Mouse (Mus musculus) heart, embryonic 10.5 days (tissue): ENCODE measurements around the gene Prr12. TPM values are rescaled to one million over a fixed set of nuclear protein-coding genes. Genes with fewer than 3 reads are reported as not detected.

Experiments
- DNase-seq: peaks from one replicate; pipeline ENCODE4 v3.0.0-alpha.2; 2017; ENCODE audit warnings: low spot score
- H3K27ac ChIP-seq: fragments of 300-500 bp; sonication (generic); 2 replicates; pipeline ENCODE4 v1.5.1; 2016; ENCODE audit warnings: mild to moderate bottlenecking
- H3K27me3 ChIP-seq: fragments of 300-500 bp; sonication (generic); 2 replicates; pipeline ENCODE4 v1.6.1; 2016; ENCODE audit warnings: mild to moderate bottlenecking; ENCODE audit not compliant: poor library complexity, insufficient read depth, severe bottlenecking
- H3K36me3 ChIP-seq: fragments of 300-500 bp; sonication (generic); 2 replicates; pipeline ENCODE4 v1.6.1; 2016; ENCODE audit warnings: mild to moderate bottlenecking, moderate library complexity
- H3K4me1 ChIP-seq: fragments of 300-500 bp; sonication (generic); 2 replicates; pipeline ENCODE4 v1.6.1; 2016; ENCODE audit warnings: mild to moderate bottlenecking
- H3K4me3 ChIP-seq: fragments of 300-500 bp; sonication (generic); 2 replicates; pipeline ENCODE4 v1.5.1; 2016; ENCODE audit warnings: mild to moderate bottlenecking, moderate library complexity
- H3K9me3 ChIP-seq: fragments of 300-500 bp; sonication (generic); 2 replicates; pipeline ENCODE4 v1.6.1; 2016; ENCODE audit warnings: mild to moderate bottlenecking, moderate library complexity
- WGBS: fragments of 180-500 bp; shearing (Covaris S2); methylation state at CpG from one replicate; pipeline ENCODE4 v1.1.7; 2016; 5-methylcytosine and 5-hydroxymethylcytosine counted together
- microRNA-seq: library from miRNA; unstranded; fragments of <30 nt; microRNA quantifications from one replicate; pipeline ENCODE4, GENCODE M21; 2017
- polyA plus RNA-seq: library from polyadenylated mRNA; unstranded; fragments of >200 nt; fragmentation: Nextera tagmentation; extraction: Ambion mirVana; gene quantifications from 2 replicates; pipeline ENCODE4 v1.2.1, GENCODE M21; 2016

Gene Prr12
- polyA plus RNA-seq, 1 experiment from 2014 or later = 13.3 TPM

DNA sequence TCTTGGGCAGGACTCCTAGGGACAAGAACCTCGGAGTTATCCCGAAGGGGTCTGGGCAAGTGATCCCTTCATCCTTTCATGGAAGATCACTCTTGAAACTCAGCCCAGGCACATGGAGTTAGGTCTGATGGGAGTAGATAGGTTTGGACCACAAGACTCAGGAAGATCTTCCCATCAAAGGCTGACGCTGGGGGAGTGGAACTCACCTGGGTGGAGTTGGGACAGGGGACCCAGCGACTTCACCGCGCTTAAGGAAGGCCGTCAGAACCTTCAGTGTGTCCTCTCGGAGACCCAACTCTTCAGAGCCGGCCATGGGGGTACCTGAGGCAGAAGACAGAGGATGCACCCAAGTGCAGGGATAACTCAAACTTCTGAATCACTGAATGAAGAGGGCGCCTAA, 56.0 kb downstream of the Prr12 start:
- Histone ChIP-seq H3K4me1 (peaks cover 48% of the 10 kb centered on the region), H3K36me3 (peaks cover 68% of the 10 kb centered on the region), H3K27ac (peak overlapping the region; percentile 92), H3K27me3 (no peaks in the 10 kb centered on the region), H3K9me3 (no peaks in the 10 kb centered on the region), H3K4me3 (peak overlapping the region; percentile 76)
- 15% methylated on average over 10 of the region's 10 CpGs for WGBS
- no peak for DNase-seq

DNA sequence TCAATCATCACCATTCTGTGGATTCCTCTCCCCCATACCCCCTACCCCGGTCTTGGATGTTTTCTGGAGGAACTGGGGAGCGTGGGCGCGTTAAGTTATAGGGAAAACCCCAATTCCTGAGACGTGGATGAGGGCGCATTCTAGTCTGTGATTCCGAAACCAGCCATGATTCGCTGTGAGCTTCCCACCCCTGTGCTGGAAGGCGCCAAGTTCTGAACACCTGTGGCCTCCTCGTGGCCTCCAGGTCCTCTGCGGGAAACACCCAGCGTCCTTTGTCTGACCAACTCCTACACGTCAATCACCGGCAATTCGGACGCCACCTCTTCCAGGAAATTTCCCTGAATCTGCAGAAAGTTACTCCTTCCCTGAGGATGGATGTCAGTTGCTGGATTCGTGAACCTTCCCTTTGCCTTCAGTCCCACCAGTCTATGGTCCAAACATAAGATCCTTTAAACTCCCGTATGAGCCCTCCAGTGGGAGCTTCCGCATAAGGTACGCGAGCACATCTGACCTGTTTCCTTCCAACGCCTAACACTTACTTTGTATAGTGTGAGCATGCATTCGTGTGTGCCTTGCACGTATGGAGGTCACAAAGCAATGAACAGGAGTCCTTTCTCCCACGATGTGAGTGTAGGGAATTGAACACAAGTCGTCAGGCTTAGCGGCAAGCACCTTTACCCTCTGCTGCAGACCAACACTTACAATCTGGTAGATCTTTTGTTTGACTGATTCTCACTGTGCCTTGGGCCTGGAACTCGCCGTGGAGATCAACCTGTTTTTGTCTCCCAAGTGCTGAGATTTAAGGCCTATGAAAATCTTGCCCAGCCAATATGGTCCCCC, 65.6 kb downstream of the Prr12 start:
- Histone ChIP-seq H3K9me3 (no peaks in the 10 kb centered on the region), H3K36me3 (peaks cover 52% of the 10 kb centered on the region), H3K27ac (peak overlapping the region; percentile 99), H3K4me1 (peaks cover 34% of the 10 kb centered on the region), H3K27me3 (no peaks in the 10 kb centered on the region), H3K4me3 (peak overlapping the region; percentile 95)
- no peak for DNase-seq
- under 1% methylated on average over 29 of the region's 29 CpGs for WGBS

DNA sequence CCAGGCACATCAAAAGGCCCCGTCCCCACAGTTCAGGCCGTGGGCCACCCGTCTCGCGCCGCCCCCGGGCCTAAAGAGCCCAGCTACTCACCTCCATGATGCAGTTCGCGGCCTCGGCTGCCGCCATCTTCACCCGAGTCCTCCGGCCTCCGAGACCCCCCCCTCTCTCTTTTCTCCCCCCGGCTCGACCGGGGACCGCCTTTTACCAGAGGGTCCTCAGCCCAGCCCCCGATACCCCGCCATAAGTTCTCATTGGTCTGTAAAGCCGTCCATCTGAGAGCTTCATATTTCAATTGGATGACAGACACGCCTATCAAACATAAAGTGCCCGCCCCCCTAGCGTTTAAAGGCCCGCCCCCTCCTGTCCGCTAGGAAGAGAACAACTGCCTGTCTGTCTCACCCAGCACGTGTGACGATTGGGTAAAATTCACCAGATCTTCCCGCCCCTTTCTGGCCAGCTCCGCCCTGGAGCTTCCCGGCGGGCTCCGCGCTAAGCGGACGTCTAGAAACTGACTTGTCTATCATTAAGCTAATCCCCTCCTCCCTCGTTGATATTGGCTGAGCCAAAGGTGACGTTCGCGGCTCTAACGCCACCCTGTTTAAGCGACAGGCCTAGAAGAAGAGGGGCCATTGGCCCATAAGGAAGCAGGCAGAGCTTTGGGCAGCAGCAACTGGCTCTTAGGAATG, 66.3 kb downstream of the Prr12 start, which contains the start of gene Prmt1:
Prmt1 (minus strand) TSS at position 377 of the 687 bp plus-strand sequence.
- Histone ChIP-seq H3K9me3 (no peaks in the 10 kb centered on the region), H3K27ac (peak within 1 kb of the TSS; percentile 99), H3K4me1 (peaks cover 34% of the 10 kb centered on the region), H3K36me3 (peaks cover 52% of the 10 kb centered on the region), H3K4me3 (peak within 1 kb of the TSS; percentile 95), H3K27me3 (no peaks in the 10 kb centered on the region)
- peak; percentile 100 for DNase-seq
- whole genome bisulfite sequencing = under 1% methylated on average over 42 of the region's 42 CpGs

DNA sequence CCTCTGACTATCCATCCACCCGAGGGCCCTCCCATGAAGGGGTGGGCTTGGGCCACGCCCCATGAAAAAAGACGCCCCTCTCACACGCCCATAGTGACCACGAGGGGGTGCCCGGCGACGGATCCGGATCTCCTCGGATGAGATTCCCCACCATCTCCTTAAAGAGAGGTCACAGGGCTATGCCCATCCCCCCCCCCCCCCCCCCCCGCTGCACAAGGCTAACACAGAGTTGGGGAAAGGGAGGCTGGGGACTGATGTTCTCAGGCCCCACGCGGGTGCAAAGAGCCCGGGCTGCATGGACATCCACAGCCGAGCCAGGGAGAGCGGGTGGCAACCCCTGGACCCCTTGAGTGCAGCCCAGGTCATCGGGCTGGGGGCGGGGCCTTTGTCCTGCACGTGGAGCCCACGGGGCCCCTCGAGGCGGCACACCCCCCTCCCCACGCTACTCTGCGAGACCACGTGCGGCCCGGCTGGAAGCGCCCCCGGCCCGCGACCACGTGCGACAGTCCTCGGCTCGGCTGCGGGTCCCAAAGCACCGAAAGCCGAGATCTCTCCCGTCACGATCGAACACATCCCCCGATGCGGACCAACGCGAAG, 67.0 kb downstream of the Prr12 start:
- peak; percentile 94 for DNase-seq
- H3K4me1 ChIP-seq = peaks cover 34% of the 10 kb centered on the region
- peaks cover 53% of the 10 kb centered on the region for H3K36me3 ChIP-seq
- peak overlapping the region; percentile 95 for H3K4me3 ChIP-seq
- H3K27me3 ChIP-seq = no peaks in the 10 kb centered on the region
- H3K27ac ChIP-seq = peak overlapping the region; percentile 99
- no peaks in the 10 kb centered on the region for H3K9me3 ChIP-seq
- under 1% methylated on average over 41 of the region's 45 CpGs for WGBS

DNA sequence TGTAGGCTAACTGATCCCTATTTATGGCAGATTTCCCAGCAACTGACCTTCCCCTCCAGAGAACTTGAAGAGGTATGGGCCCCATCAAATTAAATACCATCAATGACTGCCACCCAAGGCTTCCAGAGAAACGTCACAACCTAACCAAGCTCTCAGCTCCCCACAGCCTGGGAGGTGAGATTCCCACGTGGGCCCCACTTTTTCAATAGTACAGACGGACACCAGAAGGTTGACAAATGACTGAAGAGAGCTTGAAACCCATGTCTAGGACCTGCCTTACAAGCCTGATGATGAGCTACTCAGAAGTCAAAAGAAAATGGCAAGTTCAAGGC, 67.9 kb downstream of the Prr12 start:
- Histone ChIP-seq H3K27ac (0 out of 2 replicates have a peak overlapping the region, but pooled peaks have one; percentile 99), H3K36me3 (peaks cover 53% of the 10 kb centered on the region), H3K4me1 (peaks cover 34% of the 10 kb centered on the region), H3K27me3 (no peaks in the 10 kb centered on the region), H3K9me3 (no peaks in the 10 kb centered on the region), H3K4me3 (peak overlapping the region; percentile 95)
- DNase-seq = no peak
- WGBS = 49% methylated on average over 3 of the region's 3 CpGs

DNA sequence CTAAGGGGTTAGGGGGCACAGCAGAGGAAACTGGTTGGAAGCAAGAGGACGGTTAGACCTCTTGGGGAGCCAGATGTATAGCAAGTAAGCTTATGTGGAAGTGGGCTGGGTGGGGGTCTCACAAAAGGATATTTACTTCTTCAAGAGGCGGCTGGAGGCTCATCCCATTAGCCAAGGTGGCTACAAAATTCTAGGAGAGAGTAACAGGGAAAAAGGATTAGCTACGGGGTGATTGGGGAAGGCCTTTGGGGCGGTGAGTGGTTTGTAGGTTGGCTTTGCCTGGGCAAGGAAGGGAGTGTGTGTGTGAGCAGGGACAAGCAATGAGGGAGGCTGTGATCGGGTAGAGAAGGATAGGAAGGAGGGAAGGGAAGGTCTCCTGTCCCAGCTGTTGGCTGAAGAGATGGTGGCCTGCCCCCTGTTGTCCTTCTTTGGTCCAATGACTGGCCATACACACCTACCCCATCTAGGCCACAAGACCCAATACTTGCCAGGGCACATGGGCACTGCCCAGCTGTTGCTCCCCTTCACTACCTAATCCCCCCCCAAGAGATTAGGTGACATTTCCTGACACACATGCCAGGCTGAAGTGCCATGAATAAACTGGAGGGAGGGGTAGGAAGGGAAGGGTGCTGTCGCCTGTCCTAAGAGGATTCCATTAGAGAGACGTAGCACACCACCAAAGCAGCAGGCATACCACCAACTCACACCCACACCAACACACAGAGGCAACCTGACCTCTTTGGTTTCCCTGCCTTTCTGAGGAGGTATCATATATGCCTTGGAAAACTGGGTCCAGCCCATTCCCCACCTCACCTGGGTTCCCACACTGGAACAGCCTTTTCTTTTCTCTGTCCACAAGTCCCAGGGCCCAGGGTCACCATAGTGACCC, 68.5 kb downstream of the Prr12 start:
- peaks cover 53% of the 10 kb centered on the region for H3K36me3 ChIP-seq

DNA sequence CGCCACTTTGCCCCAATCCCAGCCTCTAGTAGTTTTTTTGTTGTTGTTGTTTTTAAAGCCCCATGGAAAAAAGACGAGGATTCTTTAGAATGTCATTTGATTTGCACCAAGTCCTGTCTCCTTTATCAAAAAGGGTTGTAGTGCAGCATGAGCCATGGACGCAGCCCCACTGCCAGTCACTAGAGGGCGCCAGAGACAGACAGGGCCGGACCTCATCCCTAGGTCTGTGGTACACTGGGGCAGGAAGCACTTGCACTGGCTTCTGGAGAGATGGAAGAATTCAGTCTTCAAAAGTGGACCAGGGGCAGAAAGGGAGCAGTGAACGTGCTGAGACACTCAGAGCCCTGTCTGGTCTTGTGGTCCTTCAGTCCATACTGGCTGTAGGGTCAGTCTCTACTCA, 69.6 kb downstream of the Prr12 start:
- peak; percentile 91 for DNase-seq
- Histone ChIP-seq H3K9me3 (no peaks in the 10 kb centered on the region), H3K4me3 (no peak overlapping the region), H3K27ac (no peak overlapping the region), H3K4me1 (peaks cover 26% of the 10 kb centered on the region), H3K27me3 (no peaks in the 10 kb centered on the region), H3K36me3 (peaks cover 59% of the 10 kb centered on the region)
- 41% methylated on average over 6 of the region's 6 CpGs for whole genome bisulfite sequencing

More for the DNA sequence above, 68.5 kb downstream of the Prr12 start:
- Histone ChIP-seq H3K4me3 (peak overlapping the region; percentile 95), H3K4me1 (peaks cover 33% of the 10 kb centered on the region), H3K27ac (0 out of 2 replicates have a peak overlapping the region, but pooled peaks have one; percentile 8), H3K9me3 (no peaks in the 10 kb centered on the region), H3K27me3 (no peaks in the 10 kb centered on the region)
- 76% methylated on average over 7 of the region's 7 CpGs for WGBS
- DNase-seq = no peak

DNA sequence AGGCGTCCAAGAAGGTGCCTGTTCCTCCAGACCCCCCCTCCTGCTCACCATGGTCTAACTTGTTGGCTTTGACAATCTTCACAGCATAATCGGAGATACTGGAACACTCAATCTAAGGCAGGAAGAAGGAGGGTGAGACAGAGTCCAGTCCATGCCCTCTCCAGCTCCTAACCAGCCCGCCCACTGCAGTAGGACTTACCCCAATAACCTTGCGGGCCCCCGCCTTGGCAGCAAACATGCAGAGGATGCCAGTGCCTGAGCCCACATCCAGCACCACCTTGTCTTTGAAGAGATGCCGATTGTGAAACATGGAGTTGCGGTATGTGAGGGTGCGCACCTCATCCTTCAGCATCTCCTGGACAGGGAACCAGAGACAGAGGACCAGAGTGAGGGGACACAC, 71.1 kb downstream of the Prr12 start:
- no peak overlapping the region for H3K4me3 ChIP-seq
- H3K36me3 ChIP-seq = peaks cover 74% of the 10 kb centered on the region
- no peaks in the 10 kb centered on the region for H3K27me3 ChIP-seq
- no peak overlapping the region for H3K27ac ChIP-seq
- no peak for DNase-seq
- no peaks in the 10 kb centered on the region for H3K9me3 ChIP-seq
- peaks cover 25% of the 10 kb centered on the region for H3K4me1 ChIP-seq
- 96% methylated on average over 8 of the region's 8 CpGs for WGBS

DNA sequence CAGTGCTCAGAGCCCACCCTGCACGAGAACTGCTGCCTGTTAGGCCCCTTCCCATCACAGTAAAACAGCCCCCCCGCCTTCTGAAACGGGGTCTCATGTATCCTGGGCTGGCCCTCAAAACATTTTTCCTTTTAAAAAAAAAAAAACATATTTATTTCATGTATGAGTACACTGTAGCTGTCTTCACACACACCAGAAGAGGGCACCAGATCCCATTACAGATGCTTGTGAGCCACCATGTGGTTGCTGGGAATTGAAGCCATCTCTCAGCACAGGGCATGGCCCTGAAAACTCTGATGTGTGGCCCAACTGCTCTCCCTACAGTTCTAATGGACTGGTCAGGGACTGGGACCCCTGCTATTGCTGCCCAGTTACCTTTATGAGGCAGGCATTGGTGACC, 74.4 kb downstream of the Prr12 start:
- Histone ChIP-seq H3K27me3 (no peaks in the 10 kb centered on the region), H3K36me3 (peaks cover 78% of the 10 kb centered on the region)
- WGBS = 93% methylated on average over 3 of the region's 3 CpGs

More for the DNA sequence above, 74.4 kb downstream of the Prr12 start:
- H3K4me1 ChIP-seq = peaks cover 20% of the 10 kb centered on the region
- no peak overlapping the region for H3K27ac ChIP-seq
- DNase-seq = no peak
- H3K9me3 ChIP-seq = no peaks in the 10 kb centered on the region
- no peak overlapping the region for H3K4me3 ChIP-seq

Small RNA genes lying within 50 kb of the gene (microRNA-seq; reads per million reads assigned to microRNA genes)
- gene Mir7054 = 1.0 reads per million

Other genes starting within 250 kb of the Prr12 start
- 128 and 132 TPM in 2 replicates for gene Nup62, start 236.8 kb downstream of the Prr12 start, polyA plus RNA-seq
- 0.41 and 1.3 TPM in 2 replicates for gene Il4i1, start 236.5 kb downstream of the Prr12 start, polyA plus RNA-seq
- gene Atf5, start 236.2 kb downstream of the Prr12 start, polyA plus RNA-seq = 1.7 and 3.3 TPM in 2 replicates
- gene Akt1s1, start 203.9 kb downstream of the Prr12 start, polyA plus RNA-seq = 102 and 103 TPM in 2 replicates
- 56.9 and 67.3 TPM in 2 replicates for gene Tbc1d17, start 203.8 kb downstream of the Prr12 start, polyA plus RNA-seq
- gene Pnkp, start 195.7 kb downstream of the Prr12 start, polyA plus RNA-seq = 28.5 and 29.7 TPM in 2 replicates
- gene Ptov1, start 183.1 kb downstream of the Prr12 start, polyA plus RNA-seq = 258 and 316 TPM in 2 replicates
- gene Med25, start 160.2 kb downstream of the Prr12 start, polyA plus RNA-seq = 90.5 and 95.6 TPM in 2 replicates
- 14.2 and 14.9 TPM in 2 replicates for gene Fuz, start 156.8 kb downstream of the Prr12 start, polyA plus RNA-seq
- 73.9 and 82.1 TPM in 2 replicates for gene Ap2a1, start 123.4 kb downstream of the Prr12 start, polyA plus RNA-seq
- gene Tsks, start 109.7 kb downstream of the Prr12 start, polyA plus RNA-seq = 0.25 TPM in 1 of 2 replicates, not detected in the other
- 11.7 and 19.1 TPM in 2 replicates for gene Cpt1c, start 78.0 kb downstream of the Prr12 start, polyA plus RNA-seq
- 563 and 740 TPM in 2 replicates for gene Prmt1, start 66.3 kb downstream of the Prr12 start, polyA plus RNA-seq
- gene Irf3, start 55.2 kb downstream of the Prr12 start, polyA plus RNA-seq = 61.8 and 71.1 TPM in 2 replicates
- 44.9 and 57.9 TPM in 2 replicates for gene Bcl2l12, start 54.2 kb downstream of the Prr12 start, polyA plus RNA-seq
- gene Scaf1, start 36.5 kb downstream of the Prr12 start, polyA plus RNA-seq = 40.5 and 41.0 TPM in 2 replicates
- gene Rras, start 34.9 kb downstream of the Prr12 start, polyA plus RNA-seq = 50.5 and 57.5 TPM in 2 replicates
- gene Nosip, start 9.5 kb upstream of the Prr12 start, polyA plus RNA-seq = 59.9 and 65.2 TPM in 2 replicates
- 15.0 and 16.8 TPM in 2 replicates for gene Prrg2, start 9.8 kb upstream of the Prr12 start, polyA plus RNA-seq
- 270 and 314 TPM in 2 replicates for gene Rcn3, start 39.3 kb upstream of the Prr12 start, polyA plus RNA-seq
- 7.8 and 10.2 TPM in 2 replicates for gene Fcgrt, start 51.0 kb upstream of the Prr12 start, polyA plus RNA-seq
- 1,266 and 1,534 TPM in 2 replicates for gene Rps11, start 71.6 kb upstream of the Prr12 start, polyA plus RNA-seq
- gene Rpl13a, start 75.9 kb upstream of the Prr12 start, polyA plus RNA-seq = 873 and 1,060 TPM in 2 replicates
- gene Gm45713, start 83.3 kb upstream of the Prr12 start, polyA plus RNA-seq = 0.36 and 0.58 TPM in 2 replicates
- 2.5 and 3.1 TPM in 2 replicates for gene Flt3l, start 83.6 kb upstream of the Prr12 start, polyA plus RNA-seq
- 97.8 and 102 TPM in 2 replicates for gene Pih1d1, start 101.4 kb upstream of the Prr12 start, polyA plus RNA-seq
- gene Aldh16a1, start 101.7 kb upstream of the Prr12 start, polyA plus RNA-seq = 45.2 and 45.7 TPM in 2 replicates
- 0.76 and 1.4 TPM in 2 replicates for gene Slc17a7, start 111.1 kb upstream of the Prr12 start, polyA plus RNA-seq
- not detected in 2 replicates for gene Gfy, start 126.7 kb upstream of the Prr12 start, polyA plus RNA-seq
- gene Pth2, start 128.1 kb upstream of the Prr12 start, polyA plus RNA-seq = 0.41 TPM in 1 of 2 replicates, not detected in the other
- 0.69 and 0.88 TPM in 2 replicates for gene Ccdc155, start 152.0 kb upstream of the Prr12 start, polyA plus RNA-seq
- 1.2 and 1.9 TPM in 2 replicates for gene Dkkl1, start 159.3 kb upstream of the Prr12 start, polyA plus RNA-seq
- 161 and 210 TPM in 2 replicates for gene Tead2, start 162.9 kb upstream of the Prr12 start, polyA plus RNA-seq
- gene Cd37, start 186.2 kb upstream of the Prr12 start, polyA plus RNA-seq = 1.5 and 2.3 TPM in 2 replicates
- 0.50 and 0.83 TPM in 2 replicates for gene Slc6a16, start 188.2 kb upstream of the Prr12 start, polyA plus RNA-seq
- gene Slc6a21, start 224.6 kb upstream of the Prr12 start, polyA plus RNA-seq = not detected in 2 replicates